Mouse (Mus musculus) forebrain, embryonic 10.5 days (tissue): ENCODE results near the gene Ctf1. TPM values are rescaled to one million over a fixed set of nuclear protein-coding genes. Genes with fewer than 3 reads are reported as not detected.

ENCODE experiments used
- DNase-seq: peaks from one replicate; pipeline ENCODE4 v3.0.0-alpha.2; 2017; ENCODE audit warnings: low spot score; ENCODE audit errors: extremely low spot score
- H3K27ac ChIP-seq: fragments of 300-500 bp; sonication (generic); 2 replicates; pipeline ENCODE4 v1.5.1; 2016; ENCODE audit warnings: mild to moderate bottlenecking
- H3K27me3 ChIP-seq: fragments of 300-500 bp; sonication (generic); 2 replicates; pipeline ENCODE4 v1.6.1; 2016; ENCODE audit warnings: mild to moderate bottlenecking; ENCODE audit not compliant: poor library complexity, severe bottlenecking
- H3K36me3 ChIP-seq: fragments of 300-500 bp; sonication (generic); replicated peaks from 2 replicates; pipeline ENCODE4 v1.6.1; 2016; ENCODE audit warnings: mild to moderate bottlenecking, moderate library complexity
- H3K4me1 ChIP-seq: fragments of 300-500 bp; sonication (generic); 2 replicates; pipeline ENCODE4 v1.6.1; 2016
- H3K4me3 ChIP-seq: fragments of 300-500 bp; sonication (generic); 2 replicates; pipeline ENCODE4 v1.5.1; 2016; ENCODE audit warnings: mild to moderate bottlenecking, moderate library complexity
- H3K9me3 ChIP-seq: fragments of 300-500 bp; sonication (generic); 2 replicates; pipeline ENCODE4 v1.6.1; 2016; ENCODE audit warnings: mild to moderate bottlenecking, moderate library complexity
- WGBS: fragments of 180-500 bp; shearing (Covaris S2); methylation state at CpG from one replicate; pipeline ENCODE4 v1.1.7; 2016; 5-methylcytosine and 5-hydroxymethylcytosine counted together
- polyA plus RNA-seq: library from polyadenylated mRNA; unstranded; fragments of >200 nt; fragmentation: Nextera tagmentation; extraction: Ambion mirVana; gene quantifications from 2 replicates; pipeline ENCODE4 v1.2.1, GENCODE M21; 2016

Gene Ctf1
- polyA plus RNA-seq, result 5.9 and 6.0 TPM in 2 replicates

- under 1% methylated on average over 28 of the region's 28 CpGs for WGBS
- peaks cover 69% of the 10 kb centered on the region for H3K4me1 ChIP-seq
- H3K9me3 ChIP-seq, result no peaks in the 10 kb centered on the region
- peak; percentile 84 for DNase-seq
- H3K4me3 ChIP-seq, result peak within 1 kb of the TSS; percentile 53
- peak within 1 kb of the TSS; percentile 88 for H3K27ac ChIP-seq
- 0 out of 2 replicates have a peak, but pooled peaks cover 2% of the 10 kb centered on the region for H3K36me3 ChIP-seq
- peaks cover 5% of the 10 kb centered on the region; the same call in 1 of the 2 replicates for H3K27me3 ChIP-seq
These were observed at the start of gene Ctf1 for GRCm38 (mm10) chr7:127712461-127713385. Ctf1 (plus strand) TSS chr7:127712736.

- Histone ChIP-seq H3K27me3 (no peaks in the 10 kb centered on the region), H3K9me3 (no peaks in the 10 kb centered on the region), H3K4me1 (no peaks in the 10 kb centered on the region), H3K36me3 (peaks cover 13% of the 10 kb centered on the region), H3K27ac (no peak overlapping the region), H3K4me3 (no peak overlapping the region)
- DNase-seq, result no peak
- 91% methylated on average over 6 of the region's 6 CpGs for WGBS
These were observed 49.6 kb upstream of the Ctf1 start for GRCm38 (mm10) chr7:127662926-127663325.

- Histone ChIP-seq H3K4me3 (no peak overlapping the region), H3K27me3 (no peaks in the 10 kb centered on the region), H3K9me3 (no peaks in the 10 kb centered on the region), H3K4me1 (no peaks in the 10 kb centered on the region), H3K36me3 (peaks cover 17% of the 10 kb centered on the region), H3K27ac (no peak overlapping the region)
- 91% methylated on average over 6 of the region's 6 CpGs for WGBS
- DNase-seq, result no peak
These were observed 46.4 kb upstream of the Ctf1 start for GRCm38 (mm10) chr7:127666066-127666654.

GRCm38 (mm10) chr7:127666679-127667078, 45.9 kb upstream of the Ctf1 start:
- no peak for DNase-seq
- H3K4me1 ChIP-seq, result no peaks in the 10 kb centered on the region
- H3K36me3 ChIP-seq, result peaks cover 17% of the 10 kb centered on the region
- no peak overlapping the region for H3K4me3 ChIP-seq
- 92% methylated on average over 13 of the region's 13 CpGs for WGBS
- no peak overlapping the region for H3K27ac ChIP-seq
- H3K27me3 ChIP-seq, result no peaks in the 10 kb centered on the region
- H3K9me3 ChIP-seq, result no peaks in the 10 kb centered on the region

- no peak for DNase-seq
- WGBS, result 86% methylated on average over 8 of the region's 8 CpGs
- peaks cover 17% of the 10 kb centered on the region for H3K36me3 ChIP-seq
These were observed 45.4 kb upstream of the Ctf1 start for GRCm38 (mm10) chr7:127667171-127667570.

GRCm38 (mm10) chr7:127671880-127672774, 40.4 kb upstream of the Ctf1 start:
- DNase-seq, result no peak
- Histone ChIP-seq H3K4me3 (no peak overlapping the region), H3K9me3 (no peaks in the 10 kb centered on the region), H3K27me3 (no peaks in the 10 kb centered on the region), H3K4me1 (peaks cover 4% of the 10 kb centered on the region; the same call in 1 of the 2 replicates), H3K27ac (no peak overlapping the region), H3K36me3 (peaks cover 7% of the 10 kb centered on the region)
- WGBS, result 86% methylated on average over 11 of the region's 11 CpGs

More at GRCm38 (mm10) chr7:127667171-127667570, 45.4 kb upstream of the Ctf1 start:
- no peak overlapping the region for H3K27ac ChIP-seq
- no peak overlapping the region for H3K4me3 ChIP-seq
- no peaks in the 10 kb centered on the region for H3K4me1 ChIP-seq
- H3K9me3 ChIP-seq, result no peaks in the 10 kb centered on the region
- H3K27me3 ChIP-seq, result no peaks in the 10 kb centered on the region

GRCm38 (mm10) chr7:127672776-127673175, 39.8 kb upstream of the Ctf1 start:
- Histone ChIP-seq H3K9me3 (no peaks in the 10 kb centered on the region), H3K4me3 (no peak overlapping the region), H3K4me1 (peaks cover 4% of the 10 kb centered on the region; the same call in 1 of the 2 replicates), H3K27me3 (no peaks in the 10 kb centered on the region), H3K36me3 (peaks cover 13% of the 10 kb centered on the region), H3K27ac (no peak overlapping the region)
- 87% methylated on average over 4 of the region's 4 CpGs for WGBS
- no peak for DNase-seq

- 3% methylated on average over 5 of the region's 5 CpGs for WGBS
- Histone ChIP-seq H3K9me3 (no peaks in the 10 kb centered on the region), H3K4me1 (peaks cover 7% of the 10 kb centered on the region; the same call in 1 of the 2 replicates), H3K36me3 (peaks cover 9% of the 10 kb centered on the region), H3K4me3 (no peak overlapping the region), H3K27ac (0 out of 2 replicates have a peak overlapping the region, but pooled peaks have one; percentile 8), H3K27me3 (no peaks in the 10 kb centered on the region)
- peak; percentile 84 for DNase-seq
These were observed 37.6 kb upstream of the Ctf1 start for GRCm38 (mm10) chr7:127674977-127675376.

GRCm38 (mm10) chr7:127675391-127675811, 37.1 kb upstream of the Ctf1 start:
- Histone ChIP-seq H3K36me3 (peaks cover 9% of the 10 kb centered on the region), H3K4me1 (peaks cover 7% of the 10 kb centered on the region; the same call in 1 of the 2 replicates), H3K4me3 (no peak overlapping the region), H3K27ac (0 out of 2 replicates have a peak overlapping the region, but pooled peaks have one; percentile 8), H3K9me3 (no peaks in the 10 kb centered on the region), H3K27me3 (no peaks in the 10 kb centered on the region)
- 83% methylated on average over 9 of the region's 9 CpGs for WGBS
- no peak for DNase-seq

- Histone ChIP-seq H3K9me3 (no peaks in the 10 kb centered on the region), H3K27ac (no peak overlapping the region), H3K4me3 (no peak overlapping the region), H3K4me1 (peaks cover 7% of the 10 kb centered on the region; the same call in 1 of the 2 replicates), H3K36me3 (peaks cover 9% of the 10 kb centered on the region), H3K27me3 (no peaks in the 10 kb centered on the region)
- DNase-seq, result peak; percentile 58
- WGBS, result 70% methylated on average over 6 of the region's 6 CpGs
These were observed 35.5 kb upstream of the Ctf1 start for GRCm38 (mm10) chr7:127677077-127677476.

- no peaks in the 10 kb centered on the region for H3K27me3 ChIP-seq
- H3K27ac ChIP-seq, result no peak overlapping the region
- DNase-seq, result no peak
- no peaks in the 10 kb centered on the region for H3K9me3 ChIP-seq
- H3K36me3 ChIP-seq, result peaks cover 9% of the 10 kb centered on the region
- WGBS, result 89% methylated on average over 4 of the region's 4 CpGs
- H3K4me1 ChIP-seq, result peaks cover 7% of the 10 kb centered on the region; the same call in 1 of the 2 replicates
- no peak overlapping the region for H3K4me3 ChIP-seq
These were observed 34.9 kb upstream of the Ctf1 start for GRCm38 (mm10) chr7:127677609-127678008.

GRCm38 (mm10) chr7:127678811-127679210, 33.7 kb upstream of the Ctf1 start:
- Histone ChIP-seq H3K27ac (no peak overlapping the region), H3K9me3 (no peaks in the 10 kb centered on the region), H3K36me3 (peaks cover 9% of the 10 kb centered on the region), H3K27me3 (no peaks in the 10 kb centered on the region), H3K4me1 (peaks cover 7% of the 10 kb centered on the region; the same call in 1 of the 2 replicates), H3K4me3 (no peak overlapping the region)
- no peak for DNase-seq
- 57% methylated on average over 2 of the region's 2 CpGs for WGBS
